Mouse (Mus musculus) neural tube, embryonic 12.5 days (tissue): ENCODE measurements around the gene Pcdh9. TPM values are rescaled to one million over a fixed set of nuclear protein-coding genes. Genes with fewer than 3 reads are reported as not detected.

ENCODE experiments used
- ATAC-seq: fragments of 200-750 bp; cut with Nextera tagmentation; 2 replicates; pipeline ENCODE4 v1.8.0; 2017; ENCODE audit warnings: low read depth, mild to moderate bottlenecking, moderate TSS enrichment, moderate library complexity; ENCODE audit not compliant: low FRiP score
- H3K27ac ChIP-seq: fragments of 300-500 bp; sonication (generic); 2 replicates; pipeline ENCODE4 v1.5.1; 2016
- H3K27me3 ChIP-seq: fragments of 300-500 bp; sonication (generic); replicated peaks from 2 replicates; pipeline ENCODE4 v1.6.1; 2016; ENCODE audit warnings: mild to moderate bottlenecking
- H3K36me3 ChIP-seq: fragments of 300-500 bp; sonication (generic); 2 replicates; pipeline ENCODE4 v1.6.1; 2016; ENCODE audit warnings: mild to moderate bottlenecking
- H3K4me1 ChIP-seq: fragments of 300-500 bp; sonication (generic); 2 replicates; pipeline ENCODE4 v1.6.1; 2016
- H3K4me2 ChIP-seq: fragments of 300-500 bp; sonication (generic); replicated peaks from 2 replicates; pipeline ENCODE4 v1.6.1; 2016; ENCODE audit warnings: mild to moderate bottlenecking
- H3K4me3 ChIP-seq: fragments of 300-500 bp; sonication (generic); 2 replicates; pipeline ENCODE4 v1.5.1; 2016
- H3K9ac ChIP-seq: fragments of 300-500 bp; sonication (generic); 2 replicates; pipeline ENCODE4 v1.6.1; 2016; ENCODE audit warnings: mild to moderate bottlenecking
- H3K9me3 ChIP-seq: fragments of 300-500 bp; sonication (generic); 2 replicates; pipeline ENCODE4 v1.6.1; 2016; ENCODE audit warnings: mild to moderate bottlenecking
- WGBS: fragments of 180-500 bp; shearing (Covaris S2); methylation state at CpG from one replicate; pipeline ENCODE4 v1.1.7; 2016; 5-methylcytosine and 5-hydroxymethylcytosine counted together
- polyA plus RNA-seq: library from polyadenylated mRNA; unstranded; fragments of >200 nt; fragmentation: Nextera tagmentation; extraction: Ambion mirVana; gene quantifications from 2 replicates; pipeline ENCODE4 v1.2.1, GENCODE M21; 2016

The Pcdh9 gene
- polyA plus RNA-seq, 1 experiment from 2014 or later: 76.6 TPM

GRCm38 (mm10) chr14:93415496-93415895, 475.0 kb downstream of the Pcdh9 start:
- no peaks in the 10 kb centered on the region for H3K9me3 ChIP-seq
- no peak overlapping the region for H3K27ac ChIP-seq
- no peaks in the 10 kb centered on the region for H3K27me3 ChIP-seq
- WGBS: 76% methylated on average over 2 of the region's 2 CpGs
- H3K4me2 ChIP-seq: no peak overlapping the region
- H3K36me3 ChIP-seq: no peaks in the 10 kb centered on the region
- no peak for ATAC-seq
- H3K9ac ChIP-seq: no peak overlapping the region
- no peaks in the 10 kb centered on the region for H3K4me1 ChIP-seq
- H3K4me3 ChIP-seq: no peak overlapping the region

- H3K4me2 ChIP-seq: no peak overlapping the region
- no peaks in the 10 kb centered on the region for H3K4me1 ChIP-seq
- 43% methylated on average over 1 of the region's 1 CpGs for WGBS
- no peaks in the 10 kb centered on the region for H3K9me3 ChIP-seq
- ATAC-seq: no peak
- no peaks in the 10 kb centered on the region for H3K36me3 ChIP-seq
- H3K27me3 ChIP-seq: no peaks in the 10 kb centered on the region
- H3K4me3 ChIP-seq: no peak overlapping the region
- H3K9ac ChIP-seq: no peak overlapping the region
- H3K27ac ChIP-seq: no peak overlapping the region
These were observed 481.2 kb downstream of the Pcdh9 start for GRCm38 (mm10) chr14:93409314-93409713.

- Histone ChIP-seq H3K4me2 (no peak overlapping the region), H3K27ac (no peak overlapping the region), H3K27me3 (no peaks in the 10 kb centered on the region), H3K9me3 (no peaks in the 10 kb centered on the region), H3K9ac (no peak overlapping the region), H3K4me1 (no peaks in the 10 kb centered on the region), H3K4me3 (no peak overlapping the region), H3K36me3 (no peaks in the 10 kb centered on the region)
- WGBS: 87% methylated on average over 5 of the region's 5 CpGs
- no peak for ATAC-seq
These were observed 482.7 kb downstream of the Pcdh9 start for GRCm38 (mm10) chr14:93407747-93408146.

GRCm38 (mm10) chr14:93385090-93385489, 505.4 kb downstream of the Pcdh9 start:
- Histone ChIP-seq H3K36me3 (no peaks in the 10 kb centered on the region), H3K4me3 (no peak overlapping the region), H3K27ac (no peak overlapping the region), H3K9ac (no peak overlapping the region), H3K27me3 (no peaks in the 10 kb centered on the region), H3K4me1 (no peaks in the 10 kb centered on the region), H3K4me2 (no peak overlapping the region), H3K9me3 (no peaks in the 10 kb centered on the region)
- ATAC-seq: no peak
- WGBS: 76% methylated on average over 2 of the region's 2 CpGs

GRCm38 (mm10) chr14:93381163-93381562, 509.3 kb downstream of the Pcdh9 start:
- H3K27ac ChIP-seq: no peak overlapping the region
- no peaks in the 10 kb centered on the region for H3K9me3 ChIP-seq
- 46% methylated on average over 4 of the region's 4 CpGs for WGBS
- H3K36me3 ChIP-seq: no peaks in the 10 kb centered on the region
- H3K9ac ChIP-seq: no peak overlapping the region
- H3K4me1 ChIP-seq: no peaks in the 10 kb centered on the region
- no peaks in the 10 kb centered on the region for H3K27me3 ChIP-seq
- H3K4me2 ChIP-seq: no peak overlapping the region
- no peak overlapping the region for H3K4me3 ChIP-seq
- ATAC-seq: 0 out of 2 replicates have a peak, but pooled peaks have one; percentile 50

- 28% methylated on average over 1 of the region's 1 CpGs for WGBS
- ATAC-seq: no peak
- Histone ChIP-seq H3K4me1 (no peaks in the 10 kb centered on the region), H3K36me3 (no peaks in the 10 kb centered on the region), H3K4me2 (no peak overlapping the region), H3K27ac (no peak overlapping the region), H3K27me3 (no peaks in the 10 kb centered on the region), H3K9me3 (no peaks in the 10 kb centered on the region), H3K4me3 (no peak overlapping the region), H3K9ac (no peak overlapping the region)
These were observed 509.7 kb downstream of the Pcdh9 start for GRCm38 (mm10) chr14:93380757-93381156.

- no peak overlapping the region for H3K4me3 ChIP-seq
- no peak for ATAC-seq
- H3K9me3 ChIP-seq: no peaks in the 10 kb centered on the region
- WGBS: 95% methylated on average over 4 of the region's 4 CpGs
- H3K4me2 ChIP-seq: no peak overlapping the region
- no peaks in the 10 kb centered on the region for H3K27me3 ChIP-seq
- no peak overlapping the region for H3K9ac ChIP-seq
- H3K27ac ChIP-seq: no peak overlapping the region
- H3K36me3 ChIP-seq: no peaks in the 10 kb centered on the region
- H3K4me1 ChIP-seq: no peaks in the 10 kb centered on the region
These were observed 514.3 kb downstream of the Pcdh9 start for GRCm38 (mm10) chr14:93376159-93376558.

GRCm38 (mm10) chr14:93374181-93374580, 516.3 kb downstream of the Pcdh9 start:
- ATAC-seq: no peak
- Histone ChIP-seq H3K4me1 (no peaks in the 10 kb centered on the region), H3K36me3 (no peaks in the 10 kb centered on the region), H3K27me3 (no peaks in the 10 kb centered on the region), H3K4me2 (no peak overlapping the region), H3K4me3 (no peak overlapping the region), H3K27ac (no peak overlapping the region), H3K9me3 (no peaks in the 10 kb centered on the region), H3K9ac (no peak overlapping the region)
- WGBS: 74% methylated on average over 4 of the region's 4 CpGs

GRCm38 (mm10) chr14:93354150-93354549, 536.3 kb downstream of the Pcdh9 start:
- no peak for ATAC-seq
- 82% methylated on average over 3 of the region's 3 CpGs for WGBS

GRCm38 (mm10) chr14:93350906-93351305, 539.6 kb downstream of the Pcdh9 start:
- no peaks in the 10 kb centered on the region for H3K9me3 ChIP-seq
- 65% methylated on average over 6 of the region's 6 CpGs for WGBS
- no peak for ATAC-seq

More at GRCm38 (mm10) chr14:93354150-93354549, 536.3 kb downstream of the Pcdh9 start:
- Histone ChIP-seq H3K27ac (no peak overlapping the region), H3K4me2 (no peak overlapping the region), H3K27me3 (no peaks in the 10 kb centered on the region), H3K4me3 (no peak overlapping the region), H3K9me3 (no peaks in the 10 kb centered on the region), H3K36me3 (no peaks in the 10 kb centered on the region), H3K9ac (no peak overlapping the region), H3K4me1 (no peaks in the 10 kb centered on the region)

GRCm38 (mm10) chr14:93349166-93349565, 541.3 kb downstream of the Pcdh9 start:
- Histone ChIP-seq H3K36me3 (no peaks in the 10 kb centered on the region), H3K4me3 (no peak overlapping the region), H3K4me1 (no peaks in the 10 kb centered on the region), H3K9ac (no peak overlapping the region), H3K4me2 (no peak overlapping the region), H3K27me3 (no peaks in the 10 kb centered on the region), H3K27ac (no peak overlapping the region), H3K9me3 (no peaks in the 10 kb centered on the region)
- 63% methylated on average over 7 of the region's 7 CpGs for WGBS
- ATAC-seq: no peak

More at GRCm38 (mm10) chr14:93350906-93351305, 539.6 kb downstream of the Pcdh9 start:
- no peak overlapping the region for H3K27ac ChIP-seq
- H3K4me3 ChIP-seq: no peak overlapping the region
- H3K27me3 ChIP-seq: no peaks in the 10 kb centered on the region
- H3K9ac ChIP-seq: no peak overlapping the region
- no peaks in the 10 kb centered on the region for H3K36me3 ChIP-seq
- no peak overlapping the region for H3K4me2 ChIP-seq
- no peaks in the 10 kb centered on the region for H3K4me1 ChIP-seq

- H3K4me1 ChIP-seq: no peaks in the 10 kb centered on the region
- H3K9me3 ChIP-seq: no peaks in the 10 kb centered on the region
- ATAC-seq: no peak
- no peak overlapping the region for H3K4me3 ChIP-seq
- H3K27me3 ChIP-seq: no peaks in the 10 kb centered on the region
- WGBS: 58% methylated on average over 2 of the region's 2 CpGs
- no peak overlapping the region for H3K27ac ChIP-seq
- H3K4me2 ChIP-seq: no peak overlapping the region
- no peaks in the 10 kb centered on the region for H3K36me3 ChIP-seq
- no peak overlapping the region for H3K9ac ChIP-seq
These were observed 543.4 kb downstream of the Pcdh9 start for GRCm38 (mm10) chr14:93347031-93347430.

- Histone ChIP-seq H3K9ac (no peak overlapping the region), H3K9me3 (no peaks in the 10 kb centered on the region), H3K4me2 (no peak overlapping the region), H3K4me1 (no peaks in the 10 kb centered on the region), H3K27me3 (no peaks in the 10 kb centered on the region), H3K36me3 (no peaks in the 10 kb centered on the region), H3K27ac (no peak overlapping the region), H3K4me3 (no peak overlapping the region)
- no peak for ATAC-seq
- WGBS: 70% methylated on average over 3 of the region's 3 CpGs
These were observed 547.7 kb downstream of the Pcdh9 start for GRCm38 (mm10) chr14:93342781-93343180.
